Mouse (Mus musculus): ENCODE measurements around the gene Abracl.

The Abracl gene

GRCm38 (mm10) chr10:18022741-18023347, at the start of gene Abracl:
Abracl (minus strand) TSS chr10:18023288.
- in situ Hi-C loops (cut with MboI; ENCODE audit: low pct_unique_long_range_greater_than_20kb in 1 of 2, low sequenced_read_pairs in 2 of 2, unreplicated experiment in 1 of 2): no loop called here

- in situ Hi-C loops (cut with MboI; ENCODE audit: low pct_unique_long_range_greater_than_20kb in 1 of 2, low sequenced_read_pairs in 2 of 2, unreplicated experiment in 1 of 2): no loop called here
Observed at GRCm38 (mm10) chr10:18072871-18073270, 49.8 kb upstream of the Abracl start.

- in situ Hi-C loops (cut with MboI; ENCODE audit: low pct_unique_long_range_greater_than_20kb in 1 of 2, low sequenced_read_pairs in 2 of 2, unreplicated experiment in 1 of 2): no loop called here
Observed at GRCm38 (mm10) chr10:18070616-18071015, 47.5 kb upstream of the Abracl start.

GRCm38 (mm10) chr10:18070144-18070543, 47.1 kb upstream of the Abracl start:
- in situ Hi-C loops (cut with MboI; ENCODE audit: low pct_unique_long_range_greater_than_20kb in 1 of 2, low sequenced_read_pairs in 2 of 2, unreplicated experiment in 1 of 2): no loop called here

GRCm38 (mm10) chr10:18069576-18069975, 46.5 kb upstream of the Abracl start:
- in situ Hi-C loops (cut with MboI; ENCODE audit: low pct_unique_long_range_greater_than_20kb in 1 of 2, low sequenced_read_pairs in 2 of 2, unreplicated experiment in 1 of 2): no loop called here

GRCm38 (mm10) chr10:18068880-18069279, 45.8 kb upstream of the Abracl start:
- in situ Hi-C loops (cut with MboI; ENCODE audit: low pct_unique_long_range_greater_than_20kb in 1 of 2, low sequenced_read_pairs in 2 of 2, unreplicated experiment in 1 of 2): no loop called here

- in situ Hi-C loops (cut with MboI; ENCODE audit: low pct_unique_long_range_greater_than_20kb in 1 of 2, low sequenced_read_pairs in 2 of 2, unreplicated experiment in 1 of 2): no loop called here
Observed at GRCm38 (mm10) chr10:18067761-18068446, 44.8 kb upstream of the Abracl start.

- in situ Hi-C loops (cut with MboI; ENCODE audit: low pct_unique_long_range_greater_than_20kb in 1 of 2, low sequenced_read_pairs in 2 of 2, unreplicated experiment in 1 of 2): no loop called here
Observed at GRCm38 (mm10) chr10:18066031-18066439, 42.9 kb upstream of the Abracl start.

GRCm38 (mm10) chr10:18064606-18065228, 41.6 kb upstream of the Abracl start:
- in situ Hi-C loops (cut with MboI; ENCODE audit: low pct_unique_long_range_greater_than_20kb in 1 of 2, low sequenced_read_pairs in 2 of 2, unreplicated experiment in 1 of 2): no loop called here

GRCm38 (mm10) chr10:18061533-18061932, 38.4 kb upstream of the Abracl start:
- in situ Hi-C loops (cut with MboI; ENCODE audit: low pct_unique_long_range_greater_than_20kb in 1 of 2, low sequenced_read_pairs in 2 of 2, unreplicated experiment in 1 of 2): no loop called here

- in situ Hi-C loops (cut with MboI; ENCODE audit: low pct_unique_long_range_greater_than_20kb in 1 of 2, low sequenced_read_pairs in 2 of 2, unreplicated experiment in 1 of 2): no loop called here
Observed at GRCm38 (mm10) chr10:18060778-18061177, 37.7 kb upstream of the Abracl start.

GRCm38 (mm10) chr10:18059807-18060206, 36.7 kb upstream of the Abracl start:
- in situ Hi-C loops (cut with MboI; ENCODE audit: low pct_unique_long_range_greater_than_20kb in 1 of 2, low sequenced_read_pairs in 2 of 2, unreplicated experiment in 1 of 2): no loop called here

GRCm38 (mm10) chr10:18058681-18059338, 35.7 kb upstream of the Abracl start:
- in situ Hi-C loops (cut with MboI; ENCODE audit: low pct_unique_long_range_greater_than_20kb in 1 of 2, low sequenced_read_pairs in 2 of 2, unreplicated experiment in 1 of 2): no loop called here

- in situ Hi-C loops (cut with MboI; ENCODE audit: low pct_unique_long_range_greater_than_20kb in 1 of 2, low sequenced_read_pairs in 2 of 2, unreplicated experiment in 1 of 2): no loop called here
Observed at GRCm38 (mm10) chr10:18056391-18056745, 33.3 kb upstream of the Abracl start.

GRCm38 (mm10) chr10:18055696-18056390, 32.8 kb upstream of the Abracl start, which contains the start of gene Reps1:
Reps1 (plus strand) TSS chr10:18055861.
- in situ Hi-C loops (cut with MboI; ENCODE audit: low pct_unique_long_range_greater_than_20kb in 1 of 2, low sequenced_read_pairs in 2 of 2, unreplicated experiment in 1 of 2): no loop called here

- in situ Hi-C loops (cut with MboI; ENCODE audit: low pct_unique_long_range_greater_than_20kb in 1 of 2, low sequenced_read_pairs in 2 of 2, unreplicated experiment in 1 of 2): no loop called here
Observed at GRCm38 (mm10) chr10:18055009-18055695, 32.1 kb upstream of the Abracl start.

GRCm38 (mm10) chr10:18047380-18048146, 24.5 kb upstream of the Abracl start:
- in situ Hi-C loops (cut with MboI; ENCODE audit: low pct_unique_long_range_greater_than_20kb in 1 of 2, low sequenced_read_pairs in 2 of 2, unreplicated experiment in 1 of 2): no loop called here

GRCm38 (mm10) chr10:18046380-18046779, 23.3 kb upstream of the Abracl start:
- in situ Hi-C loops (cut with MboI; ENCODE audit: low pct_unique_long_range_greater_than_20kb in 1 of 2, low sequenced_read_pairs in 2 of 2, unreplicated experiment in 1 of 2): no loop called here
